Mouse (Mus musculus) spleen, adult 12 weeks (tissue): ENCODE results near the gene Tiam1.

Source experiments
- DNase-seq: peaks from one replicate; pipeline ENCODE4 v3.0.0; 2022; ENCODE audit warnings: low spot score

Gene Tiam1

DNA sequence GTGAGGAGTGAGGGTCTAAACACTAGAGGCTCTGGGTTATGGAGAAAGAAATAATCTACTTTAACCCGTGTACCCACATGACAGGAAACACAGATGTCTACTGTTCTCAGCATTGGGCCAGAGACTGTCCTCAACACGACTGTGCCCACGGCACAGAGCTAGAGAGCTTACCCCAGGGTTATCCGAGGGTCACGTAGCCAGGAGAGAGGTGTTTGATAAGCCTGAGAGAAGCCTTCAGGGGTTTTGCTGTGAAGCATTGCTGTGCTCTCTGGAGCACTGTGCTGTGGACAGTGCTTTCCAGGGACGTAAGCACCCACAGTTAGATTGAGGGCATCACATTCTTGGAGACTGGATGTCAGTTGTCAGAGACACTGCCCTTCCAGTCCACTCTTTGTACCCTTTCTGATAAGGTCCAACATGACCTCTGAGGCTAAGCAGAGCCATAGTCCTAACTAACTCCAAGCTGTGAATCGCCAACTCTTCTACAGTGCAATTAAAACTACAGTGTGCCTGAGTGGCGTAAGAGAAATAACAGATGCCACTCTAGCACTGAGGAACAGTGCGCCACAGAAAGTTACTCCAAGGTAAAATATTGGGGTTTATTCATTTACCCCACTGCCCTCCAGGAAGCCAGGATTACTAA, 353.7 kb downstream of the Tiam1 start:
- no peak for DNase-seq

- no peak for DNase-seq
Measured at GRCm38 (mm10) chr16:89785795-89786194, 357.8 kb downstream of the Tiam1 start.

DNA sequence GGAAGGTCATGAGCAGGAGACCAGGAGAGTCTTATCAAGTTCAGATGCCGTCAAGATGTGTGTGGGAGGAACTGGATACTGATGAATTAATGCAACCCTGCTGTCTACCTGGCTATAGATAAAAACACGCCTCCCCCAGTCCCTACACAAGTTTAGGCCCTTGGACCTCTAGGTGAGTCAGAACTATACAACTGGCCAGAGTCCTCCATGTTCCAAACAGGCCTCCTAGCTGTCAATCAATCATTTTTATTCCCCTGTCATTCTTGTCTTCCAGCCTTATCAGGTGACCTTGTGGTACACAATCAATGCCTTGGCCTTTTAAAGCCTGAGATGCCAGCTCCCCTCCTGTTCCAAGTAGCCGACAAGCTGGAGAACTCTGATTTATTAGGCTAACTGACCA, 363.9 kb downstream of the Tiam1 start:
- no peak for DNase-seq

GRCm38 (mm10) chr16:89777450-89777849, 366.1 kb downstream of the Tiam1 start:
- no peak for DNase-seq

DNA sequence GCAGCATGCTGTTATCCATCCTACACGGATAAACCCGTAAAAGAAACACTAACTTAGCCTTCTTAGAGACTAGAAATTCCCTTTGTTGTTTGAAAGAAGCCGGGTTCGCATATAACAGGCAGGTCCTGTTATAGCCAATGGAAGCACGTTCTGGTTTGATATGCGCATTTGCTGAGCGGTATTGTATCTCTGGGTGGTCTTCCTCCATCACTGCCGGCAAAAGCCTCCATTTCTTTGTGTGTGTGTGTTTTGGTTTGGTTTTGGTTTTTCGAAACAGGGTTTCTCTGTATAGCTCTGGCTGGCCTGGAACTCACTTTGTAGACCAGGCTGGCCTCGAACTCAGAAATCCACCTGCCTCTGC, 369.0 kb downstream of the Tiam1 start:
- DNase-seq = no peak

DNA sequence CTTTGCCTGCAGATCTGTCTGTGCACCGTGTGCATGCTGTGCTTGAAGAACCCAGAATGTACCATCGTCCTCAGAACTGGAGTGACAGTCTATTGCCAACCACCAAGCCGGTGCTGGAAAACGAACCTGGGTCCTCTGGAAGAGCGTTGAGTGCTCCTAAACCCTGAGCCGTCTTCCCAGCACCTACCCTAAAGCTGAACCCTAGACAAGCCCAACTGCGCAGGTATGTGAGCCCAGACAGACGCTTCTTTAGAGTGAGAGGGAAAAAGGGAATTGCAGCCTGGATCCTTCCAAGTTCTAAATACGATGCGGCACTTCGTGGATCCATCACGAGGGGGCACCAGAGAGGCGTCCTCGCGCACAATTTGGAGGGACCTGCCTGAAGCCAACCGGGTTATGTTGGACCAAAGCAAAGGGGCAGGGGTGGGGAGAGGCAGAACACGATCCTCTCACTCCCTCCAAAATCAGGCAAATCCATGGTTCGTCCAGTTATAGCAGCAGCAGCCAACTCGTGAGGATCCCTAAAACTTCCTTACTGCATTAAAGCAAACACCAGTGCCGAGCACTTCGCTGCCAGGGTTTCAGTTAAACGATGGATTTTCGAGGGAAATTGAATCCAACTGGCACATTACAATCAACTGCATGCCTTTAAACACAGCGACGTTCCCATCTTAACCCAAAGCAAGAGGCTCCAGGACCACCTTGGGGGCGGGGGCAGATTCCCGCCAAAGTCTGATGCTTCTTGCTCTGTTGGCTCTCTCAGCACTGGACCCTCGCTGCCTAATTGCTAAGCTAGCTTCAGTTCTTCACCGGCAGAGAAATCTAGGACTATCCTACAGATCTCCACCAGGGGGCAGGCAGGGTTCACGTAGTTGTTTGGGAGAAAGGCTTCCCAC, 369.7 kb downstream of the Tiam1 start:
- DNase-seq = peak; percentile 33

DNA sequence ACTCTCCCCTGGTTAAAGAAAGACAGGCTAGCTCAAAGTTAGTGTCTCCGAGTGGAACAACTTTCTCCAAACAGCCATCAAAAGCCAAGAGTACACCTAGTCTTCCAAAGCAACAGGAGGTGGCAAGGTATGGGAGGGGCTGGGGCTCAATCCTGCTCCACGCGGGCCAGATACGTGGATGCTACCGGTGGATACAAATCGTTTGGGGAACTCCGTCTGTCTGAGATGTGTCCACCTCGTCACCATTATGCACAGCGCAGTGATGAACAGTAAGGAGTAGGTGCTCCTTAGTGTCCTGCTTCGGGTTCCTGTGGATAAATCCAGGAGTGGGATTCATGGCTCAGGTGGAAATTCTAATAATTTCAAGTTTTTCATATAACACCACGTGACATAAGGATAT, 377.6 kb downstream of the Tiam1 start:
- DNase-seq = no peak

- no peak for DNase-seq
Measured at GRCm38 (mm10) chr16:89765470-89765869, 378.1 kb downstream of the Tiam1 start.

- no peak for DNase-seq
Measured at GRCm38 (mm10) chr16:89763812-89764211, 379.8 kb downstream of the Tiam1 start.

DNA sequence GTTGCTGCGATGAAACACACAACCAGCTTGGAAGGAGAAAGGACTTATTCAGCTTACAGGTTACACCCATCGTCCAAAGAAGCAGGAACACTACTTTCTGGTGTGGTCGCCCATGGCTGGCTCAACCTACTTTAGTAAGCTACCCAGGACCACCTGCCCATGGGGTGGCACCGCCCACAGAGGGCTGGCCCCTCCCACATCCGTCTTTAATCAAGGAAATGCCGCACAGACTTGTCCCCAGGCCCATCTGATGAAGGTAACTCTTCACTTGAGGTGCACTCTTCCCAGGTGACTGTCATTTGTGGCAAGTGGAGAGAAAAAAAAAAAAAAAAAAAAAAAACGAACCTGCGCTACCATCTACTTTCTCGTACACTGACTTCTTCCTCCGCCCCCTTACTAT, 381.0 kb downstream of the Tiam1 start:
- no peak for DNase-seq

DNA sequence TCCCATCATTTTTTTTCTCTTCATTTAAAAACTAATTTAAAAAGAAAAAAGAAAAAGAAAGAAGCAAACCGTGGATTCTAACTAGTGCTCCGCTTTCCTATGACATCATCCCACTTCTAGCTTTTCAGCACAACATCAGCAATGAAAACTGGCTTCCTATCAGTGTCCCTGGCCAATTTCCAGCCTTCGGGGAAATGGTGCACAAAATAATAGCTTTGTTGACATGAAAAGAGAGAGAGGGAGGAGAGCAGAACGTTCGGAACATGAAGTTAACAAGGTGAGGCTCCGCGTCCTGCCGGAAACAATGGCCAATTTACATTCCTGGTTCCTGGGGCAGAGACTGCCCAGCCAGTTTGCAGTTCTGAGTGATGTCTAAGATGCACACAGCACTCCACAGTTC, 381.5 kb downstream of the Tiam1 start:
- DNase-seq = no peak

- no peak for DNase-seq
Measured at GRCm38 (mm10) chr16:89757384-89757783, 386.2 kb downstream of the Tiam1 start.

DNA sequence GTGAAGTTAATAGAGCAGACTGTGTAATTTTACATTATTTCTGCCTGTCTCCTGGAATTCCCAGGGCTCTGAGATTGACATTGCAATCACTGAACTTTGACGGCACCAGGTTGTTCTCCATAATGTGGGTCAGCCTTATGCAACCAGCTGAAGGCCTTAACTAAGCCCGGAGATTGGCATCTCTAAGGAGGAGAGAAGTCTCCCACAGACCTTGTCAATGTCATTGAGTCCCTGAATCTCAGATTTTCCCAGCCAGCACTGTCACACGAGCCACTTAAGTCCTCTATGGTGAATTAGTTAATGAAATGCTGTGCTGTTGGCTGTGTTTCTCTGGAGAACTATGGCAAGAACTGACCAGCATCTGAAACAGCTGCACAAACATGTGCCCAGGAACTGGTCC, 388.9 kb downstream of the Tiam1 start:
- DNase-seq = no peak

DNA sequence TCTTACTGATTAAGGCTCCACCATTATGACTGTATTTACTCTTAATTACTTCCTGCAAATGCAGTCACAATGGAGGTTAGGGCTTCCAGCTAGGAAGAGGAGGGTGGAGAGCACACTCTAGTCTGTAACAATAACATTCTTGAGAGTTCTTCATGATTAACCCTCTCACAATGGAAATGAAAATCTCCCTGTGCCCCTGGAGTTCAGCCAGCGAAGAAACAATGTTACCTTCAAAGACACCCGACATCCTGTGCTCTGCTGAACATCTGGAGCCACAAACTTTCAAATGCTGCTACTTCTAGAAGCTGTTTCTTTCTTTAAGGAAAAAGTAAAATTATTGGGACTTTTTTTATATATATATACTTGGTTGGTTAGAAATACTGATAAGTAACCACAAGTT, 395.7 kb downstream of the Tiam1 start:
- DNase-seq = no peak

- DNase-seq = no peak
Measured at GRCm38 (mm10) chr16:89739559-89739958, 404.0 kb downstream of the Tiam1 start.

- no peak for DNase-seq
Measured at GRCm38 (mm10) chr16:89738963-89739362, 404.6 kb downstream of the Tiam1 start.
